Mouse (Mus musculus) neural tube, embryonic 15.5 days (tissue): ENCODE data around the gene Yap1. TPM values are rescaled to one million over a fixed set of nuclear protein-coding genes. Genes with fewer than 3 reads are reported as not detected.

Source experiments
- polyA plus RNA-seq: library from polyadenylated mRNA; unstranded; fragments of >200 nt; fragmentation: Nextera tagmentation; extraction: Ambion mirVana; gene quantifications from 2 replicates; pipeline ENCODE4 v1.2.1, GENCODE M21; 2015

Yap1 gene
- polyA plus RNA-seq, 1 experiment from 2014 or later, result 6.8 TPM

Other genes starting within 250 kb of the Yap1 start
- 13.5 and 32.2 TPM in 2 replicates for gene Tmem123, start 240.6 kb downstream of the Yap1 start, polyA plus RNA-seq
- 37.8 and 40.2 TPM in 2 replicates for gene Birc2, start 167.5 kb downstream of the Yap1 start, polyA plus RNA-seq
- 2.2 and 6.5 TPM in 2 replicates for gene Birc3, start 131.4 kb downstream of the Yap1 start, polyA plus RNA-seq
- gene Cfap300, start 38.2 kb upstream of the Yap1 start, polyA plus RNA-seq, result 13.9 and 14.6 TPM in 2 replicates
- 3.1 and 4.7 TPM in 2 replicates for gene Cep126, start 129.7 kb upstream of the Yap1 start, polyA plus RNA-seq